11 mouse cellular contexts compared by ENCODE assay signal in genomic region chr4:45966716-45967115, GRCm38 (mm10). TPM values are rescaled to one million over a fixed set of nuclear protein-coding genes. Genes with fewer than 3 reads are reported as not detected.
DNase-seq lines count a peak whose midpoint lies in the region; ATAC-seq lines count a peak whose summit lies in the region.
"Had no signal": no experiment of that assay in that cellular context is flagged by ENCODE, and none has a peak within 500 bp of the region (broad histone marks: within the 10 kb centered on the region; RNA-seq: fewer than 3 reads in every experiment).

No protein-coding gene starts in this region.

- H3K9ac ChIP-seq in hindbrain, embryonic 12.5 days, result no peak overlapping the region
- no peak overlapping the region for H3K9ac ChIP-seq in kidney, embryonic 15.5 days

- 25% methylated on average over 6 of the region's 6 CpGs for whole genome bisulfite sequencing in hindbrain, embryonic 10.5 days
- 22% methylated on average over 6 of the region's 6 CpGs for WGBS in hindbrain, embryonic 12.5 days
- 16% methylated on average over 6 of the region's 6 CpGs for WGBS in embryonic facial prominence, embryonic 10.5 days
- WGBS in kidney, embryonic 15.5 days, result 20% methylated on average over 6 of the region's 6 CpGs

- no peaks in the 10 kb centered on the region for H3K9me3 ChIP-seq in hindbrain, embryonic 10.5 days
- H3K9me3 ChIP-seq in hindbrain, embryonic 12.5 days (replicated peaks), result no peaks in the 10 kb centered on the region
- H3K9me3 ChIP-seq in embryonic facial prominence, embryonic 10.5 days, result no peaks in the 10 kb centered on the region
- no peaks in the 10 kb centered on the region for H3K9me3 ChIP-seq in kidney, embryonic 15.5 days (replicated peaks)
- H3K9me3 ChIP-seq: limb, embryonic 10.5 days had no signal

- peak overlapping the region; percentile 56 for H3K27ac ChIP-seq in hindbrain, embryonic 10.5 days
- H3K27ac ChIP-seq in hindbrain, embryonic 12.5 days, result no peak overlapping the region
- H3K27ac ChIP-seq in embryonic facial prominence, embryonic 10.5 days (replicated peaks), result 0 out of 2 replicates have a peak overlapping the region, but pooled peaks have one; percentile 4
- H3K27ac ChIP-seq in kidney, embryonic 15.5 days, result peak overlapping the region; percentile 84
- H3K27ac ChIP-seq: limb, embryonic 10.5 days had no signal

- ATAC-seq in hindbrain, embryonic 12.5 days (ENCODE audit: low FRiP score), result no peak
- no peak for ATAC-seq in kidney, embryonic 15.5 days (replicated peaks; ENCODE audit: low FRiP score)

- no peaks in the 10 kb centered on the region for H3K36me3 ChIP-seq in hindbrain, embryonic 10.5 days
- H3K36me3 ChIP-seq in hindbrain, embryonic 12.5 days, result no peaks in the 10 kb centered on the region
- no peaks in the 10 kb centered on the region for H3K36me3 ChIP-seq in embryonic facial prominence, embryonic 10.5 days (replicated peaks)
- no peaks in the 10 kb centered on the region for H3K36me3 ChIP-seq in kidney, embryonic 15.5 days
- H3K36me3 ChIP-seq: limb, embryonic 10.5 days had no signal

- no peak overlapping the region for H3K4me3 ChIP-seq in hindbrain, embryonic 10.5 days
- no peak overlapping the region for H3K4me3 ChIP-seq in hindbrain, embryonic 12.5 days
- H3K4me3 ChIP-seq in embryonic facial prominence, embryonic 10.5 days, result no peak overlapping the region
- H3K4me3 ChIP-seq in kidney, embryonic 15.5 days (replicated peaks), result no peak overlapping the region
- H3K4me3 ChIP-seq: limb, embryonic 10.5 days had no signal

- H3K4me1 ChIP-seq in hindbrain, embryonic 10.5 days (replicated peaks), result peaks cover 39% of the 10 kb centered on the region
- peaks cover 23% of the 10 kb centered on the region for H3K4me1 ChIP-seq in hindbrain, embryonic 12.5 days
- peaks cover 44% of the 10 kb centered on the region for H3K4me1 ChIP-seq in embryonic facial prominence, embryonic 10.5 days
- peaks cover 46% of the 10 kb centered on the region for H3K4me1 ChIP-seq in kidney, embryonic 15.5 days

- H3K4me2 ChIP-seq in hindbrain, embryonic 12.5 days (replicated peaks), result no peak overlapping the region
- H3K4me2 ChIP-seq in kidney, embryonic 15.5 days, result peak overlapping the region; percentile 47

- H3K27me3 ChIP-seq in hindbrain, embryonic 10.5 days (ENCODE audit: insufficient read depth, poor library complexity, severe bottlenecking), result 0 out of 2 replicates have a peak, but pooled peaks cover 4% of the 10 kb centered on the region
- H3K27me3 ChIP-seq in hindbrain, embryonic 12.5 days, result 0 out of 2 replicates have a peak, but pooled peaks cover 7% of the 10 kb centered on the region
- peaks cover 18% of the 10 kb centered on the region for H3K27me3 ChIP-seq in embryonic facial prominence, embryonic 10.5 days (replicated peaks; ENCODE audit: low read depth, poor library complexity, severe bottlenecking)
- H3K27me3 ChIP-seq in kidney, embryonic 15.5 days, result peaks cover 11% of the 10 kb centered on the region; the same call in 1 of the 2 replicates

- DNase-seq in hindbrain, embryonic 10.5 days (ENCODE audit: low spot score), result peak; percentile 10
- DNase-seq in embryonic facial prominence, embryonic 10.5 days (ENCODE audit: low spot score), result no peak
- peak; percentile 75 for DNase-seq in retina, adult 2 months (ENCODE audit: low read depth, low spot score)
- no peak for DNase-seq in layer of hippocampus, postnatal 25 days (ENCODE audit: extremely low spot score in 1 of 2, low spot score in 1 of 2)
- DNase-seq in gastrocnemius, postnatal 10 days, result no peak
- DNase-seq in cerebellum, postnatal 4 days (ENCODE audit: low spot score in 2 of 2), result no peak
- DNase-seq: adrenal gland, adult 8-10 months; cerebellum, postnatal 10 days had no signal

RNA-seq across cellular contexts. Expression of gene Tdrd7, which starts 1.6 kb away (rescaled TPM):
- 8.9 and 9.8 TPM in 2 replicates for polyA plus RNA-seq in hindbrain, embryonic 10.5 days (2016; fragmentation: Nextera tagmentation; extraction: Ambion mirVana)
- 17.6 and 20.4 TPM in 2 replicates for polyA plus RNA-seq in hindbrain, embryonic 12.5 days (2016; fragmentation: Nextera tagmentation; extraction: Ambion mirVana)
- polyA plus RNA-seq in embryonic facial prominence, embryonic 10.5 days (2016; fragmentation: Nextera tagmentation; extraction: Ambion mirVana), result 5.4 and 6.0 TPM in 2 replicates
- polyA plus RNA-seq in kidney, embryonic 15.5 days (2015; fragmentation: Nextera tagmentation; extraction: Ambion mirVana), result 17.7 and 19.3 TPM in 2 replicates
- 10 to 100 TPM; 29.1 to 29.4 TPM for total RNA-seq in layer of hippocampus, postnatal 25 days (2021)
- 10 to 100 TPM; 12.6 to 15.4 TPM for total RNA-seq in gastrocnemius, postnatal 10 days (2021)

Comparison
In these comparisons a context has a peak if more than half of its experiments do, and no peak if none do; other contexts are left out.
1. DNase-seq: peak in hindbrain, embryonic 10.5 days (single experiment) and retina, adult 2 months (single experiment); none in embryonic facial prominence, embryonic 10.5 days (single experiment), layer of hippocampus, postnatal 25 days (0 of 2), gastrocnemius, postnatal 10 days (single experiment) and cerebellum, postnatal 4 days (0 of 2).